Mouse (Mus musculus): ENCODE data around the gene Mef2d. TPM values are rescaled to one million over a fixed set of nuclear protein-coding genes. Genes with fewer than 3 reads are reported as not detected.
"Not testable (repeated sequence)": the region's sequence is repeated elsewhere in the genome, so short reads cannot be mapped to it uniquely, and the experiment has no call there.

Mef2d gene
- total and polyA plus RNA-seq, 2 experiments from 2014 or later = 34.0 to 53.0 TPM

DNA sequence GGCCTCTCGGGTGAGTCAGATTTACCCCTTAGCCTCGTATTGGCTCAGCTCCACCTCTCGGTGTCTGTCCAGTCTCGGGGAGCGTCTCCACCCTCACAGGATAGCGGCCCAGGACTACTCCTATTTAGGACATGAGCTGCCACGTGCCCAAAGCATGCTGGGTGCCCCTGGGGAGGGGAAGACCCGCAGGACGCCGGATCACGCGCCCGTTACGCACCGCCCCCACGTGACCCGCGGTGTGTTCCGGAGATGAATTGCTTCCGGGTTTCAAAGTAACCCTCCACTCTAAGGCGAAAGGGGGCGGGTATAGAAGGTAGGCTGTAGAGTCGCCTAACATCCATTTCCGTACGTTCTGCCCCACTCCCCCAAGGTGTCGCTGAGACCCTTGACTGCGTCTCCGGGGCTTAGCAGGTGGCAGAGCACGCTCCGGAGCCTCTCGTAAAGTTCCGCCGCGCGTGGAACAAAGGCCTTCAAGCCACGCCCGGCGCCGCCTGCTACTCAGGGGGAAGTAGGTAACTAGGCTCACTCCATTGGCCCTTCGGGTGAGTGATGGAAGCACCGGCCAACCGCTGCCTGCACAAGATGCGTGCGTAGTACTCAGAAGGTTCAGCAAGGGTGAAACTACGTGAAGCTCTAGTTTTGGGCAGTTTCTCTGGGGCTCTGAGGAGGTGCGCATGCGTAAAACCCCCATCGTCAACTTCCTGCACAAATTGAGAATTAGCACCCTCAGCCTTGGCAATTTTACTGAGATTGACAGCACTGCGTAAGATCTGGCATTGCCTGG is 35.6 kb downstream of the Mef2d start:
- no peaks in the 10 kb centered on the region for H3K27me3 ChIP-seq (ENCODE audit: insufficient read depth, low read length)
- 2% methylated on average over 49 of the region's 49 CpGs for WGBS
- H3K27ac ChIP-seq (ENCODE audit: low read depth, low read length) = peak overlapping the region; percentile 96
- no peak for TF ChIP-seq CTCF (IDR thresholded peaks at IDR 0.05; ENCODE audit: low read depth)
- no peaks in the 10 kb centered on the region for H3K36me3 ChIP-seq (ENCODE audit: insufficient read depth)
- H3K9ac ChIP-seq = peak overlapping the region; percentile 62
- peak overlapping the region; percentile 47 for H3K4me3 ChIP-seq (ENCODE audit: low read depth, low read length)
- peaks cover 6% of the 10 kb centered on the region; the same call in 1 of the 2 replicates for H3K4me1 ChIP-seq (ENCODE audit: insufficient read depth)
- no peaks in the 10 kb centered on the region for H3K9me3 ChIP-seq (ENCODE audit: low read length)
- peak; percentile 99 for DNase-seq
- H3K4me2 ChIP-seq (ENCODE audit: low read depth) = peak overlapping the region; percentile 66
- ATAC-seq = peak; percentile 99

DNA sequence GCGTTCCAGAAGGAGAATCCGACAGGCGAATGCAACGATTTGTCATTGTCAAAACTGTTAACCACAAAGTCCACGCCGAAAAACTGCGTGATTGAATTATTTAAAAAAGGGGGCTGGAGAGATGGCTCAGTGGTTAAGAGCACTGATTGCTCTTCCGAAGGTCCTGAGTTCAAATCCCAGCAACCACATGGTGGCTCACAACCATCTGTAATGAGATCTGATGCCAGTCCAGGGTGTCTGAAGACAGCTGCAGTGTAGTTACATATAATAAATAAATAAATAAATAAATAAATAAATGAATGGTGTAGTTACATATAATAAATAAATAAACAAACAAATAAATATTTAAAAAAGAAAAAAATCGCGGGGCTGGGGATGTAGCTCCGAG is 36.2 kb downstream of the Mef2d start:
- H3K27me3 ChIP-seq (ENCODE audit: insufficient read depth, low read length); H3K9me3 ChIP-seq (ENCODE audit: low read length); DNase-seq; H3K36me3 ChIP-seq (ENCODE audit: insufficient read depth); ATAC-seq; H3K4me1 ChIP-seq (ENCODE audit: insufficient read depth): not testable (repeated sequence)
- Histone ChIP-seq H3K4me3 (ENCODE audit: low read depth, low read length) (peak overlapping the region; percentile 47), H3K27ac (ENCODE audit: low read depth, low read length) (peak overlapping the region; percentile 96), H3K9ac (peak overlapping the region; percentile 62; the same call in 1 of the 2 replicates), H3K4me2 (ENCODE audit: low read depth) (peak overlapping the region; percentile 66)
- WGBS = 25% methylated on average over 11 of the region's 11 CpGs

DNA sequence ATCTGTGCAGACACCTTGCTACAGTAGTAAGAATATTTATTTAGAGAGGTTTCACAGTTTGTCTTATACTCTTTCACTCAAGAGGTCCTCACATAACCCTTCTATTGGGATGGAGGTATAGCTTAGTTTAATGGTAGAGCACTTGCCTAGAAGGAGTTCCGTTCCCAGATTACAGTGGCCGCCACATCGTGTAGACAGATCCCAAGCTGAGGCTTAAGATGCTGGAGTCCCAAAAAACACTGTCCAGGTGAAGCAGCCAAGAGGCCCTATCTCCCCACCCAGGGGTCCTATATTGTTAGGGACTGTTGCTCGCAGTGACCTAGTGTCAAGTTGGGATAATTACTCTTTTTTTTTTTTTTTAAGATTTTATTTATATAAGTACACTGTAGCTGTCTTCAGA is 36.8 kb downstream of the Mef2d start:
- H3K4me1 ChIP-seq (ENCODE audit: insufficient read depth) = peaks cover 6% of the 10 kb centered on the region; the same call in 1 of the 2 replicates
- H3K27ac ChIP-seq (ENCODE audit: low read depth, low read length) = no peak overlapping the region; the same call in 1 of the 2 replicates
- DNase-seq (no peak), ATAC-seq (no peak)
- no peaks in the 10 kb centered on the region for H3K27me3 ChIP-seq (ENCODE audit: insufficient read depth, low read length)
- H3K9ac ChIP-seq = no peak overlapping the region
- H3K4me2 ChIP-seq (ENCODE audit: low read depth) = no peak overlapping the region
- WGBS = 92% methylated on average over 4 of the region's 4 CpGs
- H3K4me3 ChIP-seq (ENCODE audit: low read depth, low read length) = no peak overlapping the region
- H3K36me3 ChIP-seq (ENCODE audit: insufficient read depth) = no peaks in the 10 kb centered on the region
- TF ChIP-seq CTCF (IDR thresholded peaks at IDR 0.05; ENCODE audit: low read depth) = no peak
- H3K9me3 ChIP-seq (ENCODE audit: low read length) = no peaks in the 10 kb centered on the region

DNA sequence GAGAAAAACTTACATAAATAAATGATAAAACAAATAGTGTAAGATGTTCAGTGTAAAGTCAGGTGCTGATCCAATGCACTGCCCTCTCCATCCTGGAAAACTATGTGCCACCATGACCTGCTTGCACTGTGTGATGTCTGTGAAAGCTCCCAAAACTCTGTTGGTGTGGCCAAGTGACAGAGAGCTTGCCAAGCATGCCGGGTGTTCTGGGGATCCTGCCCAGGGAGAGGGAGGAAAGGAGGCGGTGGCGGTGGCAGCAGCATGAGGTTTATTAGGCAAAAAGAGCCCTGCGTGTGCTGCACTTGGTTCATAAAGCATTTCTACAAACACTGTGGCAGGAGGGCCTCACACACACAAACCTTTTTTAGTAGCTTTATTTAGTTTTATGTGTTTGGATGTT is 39.2 kb downstream of the Mef2d start:
- Histone ChIP-seq H3K4me1 (ENCODE audit: insufficient read depth) (peaks cover 6% of the 10 kb centered on the region; the same call in 1 of the 2 replicates), H3K9me3 (ENCODE audit: low read length) (no peaks in the 10 kb centered on the region), H3K27me3 (ENCODE audit: insufficient read depth, low read length) (no peaks in the 10 kb centered on the region), H3K27ac (ENCODE audit: low read depth, low read length) (0 out of 2 replicates have a peak overlapping the region, but pooled peaks have one; percentile 40), H3K4me2 (ENCODE audit: low read depth) (no peak overlapping the region), H3K9ac (no peak overlapping the region), H3K4me3 (ENCODE audit: low read depth, low read length) (no peak overlapping the region), H3K36me3 (ENCODE audit: insufficient read depth) (no peaks in the 10 kb centered on the region)
- ATAC-seq (no peak), DNase-seq (peak; percentile 72)
- 34% methylated on average over 4 of the region's 4 CpGs for WGBS
- no peak for TF ChIP-seq CTCF (IDR thresholded peaks at IDR 0.05; ENCODE audit: low read depth)

DNA sequence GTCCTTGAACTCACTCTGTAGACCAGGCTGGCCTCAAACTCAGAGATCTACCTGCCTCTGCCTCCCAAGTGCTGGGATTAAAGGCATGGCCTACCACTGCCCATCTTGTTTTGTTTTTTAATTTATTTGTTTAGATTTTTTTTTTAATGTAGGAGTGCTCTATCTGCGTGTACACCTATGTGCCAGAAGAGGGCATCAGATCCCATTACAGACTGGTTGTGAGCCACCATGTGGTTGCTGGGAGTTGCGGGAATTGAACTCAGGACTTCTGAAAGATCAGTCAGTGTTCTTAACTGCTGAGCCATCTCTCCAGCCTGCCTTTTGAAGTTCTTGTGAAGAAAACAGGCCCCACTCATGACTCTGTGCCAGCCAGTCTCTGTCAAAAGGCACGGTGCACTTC is 44.3 kb downstream of the Mef2d start:
- H3K27me3 ChIP-seq (ENCODE audit: insufficient read depth, low read length) = no peaks in the 10 kb centered on the region
- no peaks in the 10 kb centered on the region for H3K9me3 ChIP-seq (ENCODE audit: low read length)
- H3K27ac ChIP-seq (ENCODE audit: low read depth, low read length) = no peak overlapping the region
- H3K9ac ChIP-seq = no peak overlapping the region
- 66% methylated on average over 3 of the region's 3 CpGs for WGBS
- no peak overlapping the region for H3K4me2 ChIP-seq (ENCODE audit: low read depth)
- H3K4me3 ChIP-seq (ENCODE audit: low read depth, low read length) = no peak overlapping the region
- no peaks in the 10 kb centered on the region for H3K4me1 ChIP-seq (ENCODE audit: insufficient read depth)
- no peaks in the 10 kb centered on the region for H3K36me3 ChIP-seq (ENCODE audit: insufficient read depth)
- DNase-seq = no peak
- ATAC-seq = no peak
- peak; percentile 28 for TF ChIP-seq CTCF (IDR thresholded peaks at IDR 0.05; ENCODE audit: low read depth)

DNA sequence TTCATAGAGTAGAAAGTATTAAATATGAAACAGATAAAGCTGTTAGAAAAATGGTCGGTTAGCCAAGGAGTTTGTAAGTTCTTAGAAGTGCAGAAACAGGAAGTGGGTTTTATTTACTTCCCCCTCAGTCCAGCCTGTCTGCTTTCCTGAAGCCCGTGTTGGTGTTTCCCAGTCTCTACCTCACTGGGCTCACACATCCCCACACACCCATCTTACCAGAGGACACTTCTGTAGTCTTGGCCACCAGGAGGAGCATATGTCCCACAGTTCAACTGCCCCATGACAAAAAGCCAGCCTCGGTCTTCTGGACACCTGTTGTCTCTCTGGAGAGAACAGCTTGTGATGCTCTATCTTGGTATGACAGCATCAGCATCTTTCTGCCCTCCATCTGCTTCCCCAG is 49.0 kb downstream of the Mef2d start:
- H3K27ac ChIP-seq (ENCODE audit: low read depth, low read length) = no peak overlapping the region
- 25% methylated on average over 3 of the region's 3 CpGs for WGBS

DNA sequence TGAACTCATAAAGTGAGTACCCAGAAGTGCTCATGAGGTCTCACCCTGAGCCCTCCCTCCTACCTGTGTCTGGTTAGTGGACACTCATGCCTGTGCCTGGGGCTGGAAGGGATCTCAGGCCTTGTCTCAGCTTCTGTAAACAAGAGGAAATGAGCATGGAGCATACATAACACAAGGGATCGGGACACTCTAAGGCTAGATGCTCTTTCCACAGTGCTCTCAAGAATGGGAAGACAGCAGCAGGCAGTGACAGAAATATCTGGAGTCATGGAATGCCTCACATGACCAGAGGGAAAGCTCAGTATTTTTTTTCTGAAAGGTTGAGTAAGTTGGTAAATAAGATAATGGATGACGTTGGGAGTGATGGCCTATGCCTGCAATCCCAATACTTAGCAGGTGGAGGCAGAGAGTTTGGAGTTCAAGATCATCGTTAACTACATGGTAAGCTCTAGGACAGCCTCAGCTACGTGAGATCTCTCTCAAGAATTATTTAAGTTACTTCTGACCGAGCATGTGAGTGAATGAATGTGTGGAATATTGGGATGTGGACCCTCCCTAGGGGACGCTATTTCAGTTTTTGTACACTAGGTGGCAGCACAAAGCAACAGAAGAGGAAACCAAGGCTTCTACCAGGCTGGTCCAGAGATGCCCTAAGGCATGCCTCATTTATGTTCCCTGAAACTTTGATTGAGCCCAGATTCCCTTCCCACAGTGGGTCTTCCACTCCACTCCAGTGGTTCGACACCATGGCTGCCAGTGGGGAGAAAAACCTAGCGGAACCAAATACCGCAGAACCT is 49.8 kb downstream of the Mef2d start:
- ATAC-seq (peak; percentile 88), DNase-seq (peak; percentile 86)
- peak; percentile 97 for TF ChIP-seq CTCF (IDR thresholded peaks at IDR 0.05; ENCODE audit: low read depth)
- 26% methylated on average over 9 of the region's 9 CpGs for WGBS
- Histone ChIP-seq H3K4me2 (ENCODE audit: low read depth) (no peak overlapping the region), H3K9me3 (ENCODE audit: low read length) (no peaks in the 10 kb centered on the region), H3K4me3 (ENCODE audit: low read depth, low read length) (no peak overlapping the region), H3K9ac (no peak overlapping the region), H3K27me3 (ENCODE audit: insufficient read depth, low read length) (no peaks in the 10 kb centered on the region), H3K27ac (ENCODE audit: low read depth, low read length) (no peak overlapping the region), H3K4me1 (ENCODE audit: insufficient read depth) (no peaks in the 10 kb centered on the region), H3K36me3 (ENCODE audit: insufficient read depth) (no peaks in the 10 kb centered on the region)

More for the DNA sequence above, 49.0 kb downstream of the Mef2d start:
- TF ChIP-seq CTCF (IDR thresholded peaks at IDR 0.05; ENCODE audit: low read depth) = peak; percentile 23; the same call in 1 of the 2 replicates
- no peak overlapping the region for H3K4me3 ChIP-seq (ENCODE audit: low read depth, low read length)
- ATAC-seq (no peak), DNase-seq (no peak)
- no peak overlapping the region for H3K9ac ChIP-seq
- no peaks in the 10 kb centered on the region for H3K4me1 ChIP-seq (ENCODE audit: insufficient read depth)
- no peaks in the 10 kb centered on the region for H3K36me3 ChIP-seq (ENCODE audit: insufficient read depth)
- H3K9me3 ChIP-seq (ENCODE audit: low read length) = no peaks in the 10 kb centered on the region
- H3K4me2 ChIP-seq (ENCODE audit: low read depth) = no peak overlapping the region
- no peaks in the 10 kb centered on the region for H3K27me3 ChIP-seq (ENCODE audit: insufficient read depth, low read length)

Data from forebrain, postnatal 0 days (tissue).